ENCODE assay signal across 9 mouse cellular contexts in the genomic region with DNA sequence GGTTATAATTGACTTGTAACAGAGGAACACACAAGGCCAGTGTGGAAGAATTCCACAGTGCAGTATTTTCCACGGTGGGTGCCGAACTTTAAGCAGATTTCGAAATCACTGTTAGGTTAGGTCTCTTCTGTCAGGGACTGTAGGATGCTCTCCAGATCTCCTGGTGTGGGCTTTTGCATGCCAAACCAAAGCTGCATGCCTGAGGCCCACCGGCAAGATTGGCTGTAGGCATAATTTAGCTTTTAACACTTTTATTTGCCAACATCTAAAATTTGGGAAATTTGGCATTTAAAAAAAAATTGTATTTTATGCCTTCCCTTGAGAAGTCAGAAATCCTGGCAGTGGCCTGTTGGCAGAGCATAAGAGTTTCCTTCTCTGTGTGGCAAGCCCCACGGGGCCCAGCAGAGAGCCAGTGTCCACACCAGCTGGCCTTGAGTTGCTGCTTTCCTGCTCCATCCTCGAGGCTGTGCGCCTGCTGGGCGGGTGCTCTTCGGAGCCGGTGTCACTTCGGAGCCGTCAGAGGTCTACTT. TPM values are rescaled to one million over a fixed set of nuclear protein-coding genes. Genes with fewer than 3 reads are reported as not detected.
DNase-seq lines count a peak whose midpoint lies in the region; ATAC-seq and TF ChIP-seq lines count a peak whose summit lies in the region.
"Had no signal": no experiment of that assay in that cellular context is flagged by ENCODE, and none has a peak within 500 bp of the region (broad histone marks: within the 10 kb centered on the region; RNA-seq: fewer than 3 reads in every experiment).

No protein-coding gene starts in this region.

- H3K27me3 ChIP-seq in heart, adult 2 months (ENCODE audit: control insufficient read depth, insufficient read depth, low read length), result no peaks in the 10 kb centered on the region
- no peaks in the 10 kb centered on the region for H3K27me3 ChIP-seq in heart, embryonic 11.5 days (ENCODE audit: control insufficient read depth, insufficient read depth, low read length)
- H3K27me3 ChIP-seq in heart, postnatal 0 days (ENCODE audit: control insufficient read depth, insufficient read depth, low read length), result no peaks in the 10 kb centered on the region

- H3K9ac ChIP-seq in heart, adult 2 months (ENCODE audit: low read depth, low read length), result no peak overlapping the region
- no peak overlapping the region for H3K9ac ChIP-seq in heart, embryonic 11.5 days (ENCODE audit: low read depth, low read length)
- H3K9ac ChIP-seq in heart, postnatal 0 days (replicated peaks; ENCODE audit: low read depth, low read length), result no peak overlapping the region

- H3K79me2 ChIP-seq in heart, adult 2 months (replicated peaks; ENCODE audit: control insufficient read depth, insufficient read depth, low read length), result no peaks in the 10 kb centered on the region

- peaks cover 15% of the 10 kb centered on the region for H3K4me1 ChIP-seq in heart, adult 2 months (ENCODE audit: control insufficient read depth, insufficient read depth, low read length)
- H3K4me1 ChIP-seq in heart, embryonic 11.5 days (ENCODE audit: control insufficient read depth, insufficient read depth, low read length), result peaks cover 19% of the 10 kb centered on the region
- peaks cover 30% of the 10 kb centered on the region for H3K4me1 ChIP-seq in heart, postnatal 0 days (ENCODE audit: control insufficient read depth, insufficient read depth)

- no peak for TF ChIP-seq CTCF in heart, adult 2 months (IDR thresholded peaks at IDR 0.05)
- no peak for TF ChIP-seq CTCF in heart, postnatal 0 days (IDR thresholded peaks at IDR 0.05; ENCODE audit: low read depth)

- 34% methylated on average over 12 of the region's 12 CpGs for WGBS in heart, adult 2 months
- 62% methylated on average over 12 of the region's 12 CpGs for WGBS in heart, embryonic 11.5 days (ENCODE audit: insufficient replicate concordance)
- WGBS in heart, postnatal 0 days, result 46% methylated on average over 12 of the region's 12 CpGs

- H3K4me3 ChIP-seq in heart, adult 2 months, result no peak overlapping the region
- no peak overlapping the region for H3K4me3 ChIP-seq in heart, embryonic 11.5 days (ENCODE audit: low read depth, low read length)
- no peak overlapping the region for H3K4me3 ChIP-seq in heart, postnatal 0 days (ENCODE audit: low read depth, low read length)

- ATAC-seq in heart, embryonic 11.5 days (replicated peaks; ENCODE audit: insufficient number of reproducible peaks, low FRiP score, low TSS enrichment), result no peak
- no peak for ATAC-seq in heart, postnatal 0 days (ENCODE audit: insufficient read depth, low read depth)

- intact Hi-C loops in heart, adult 2 months (cut with DNase I), result no loop called here

- peak overlapping the region; percentile 13 for H3K27ac ChIP-seq in heart, adult 2 months
- H3K27ac ChIP-seq in heart, embryonic 11.5 days (ENCODE audit: low read depth, low read length), result no peak overlapping the region
- H3K27ac ChIP-seq in heart, postnatal 0 days (ENCODE audit: low read depth), result peak overlapping the region; percentile 25; the same call in 1 of the 2 replicates

- peaks cover 11% of the 10 kb centered on the region for H3K36me3 ChIP-seq in heart, adult 2 months (ENCODE audit: control insufficient read depth, insufficient read depth, low read length)
- H3K36me3 ChIP-seq in heart, embryonic 11.5 days (ENCODE audit: control insufficient read depth, insufficient read depth, low read length), result no peaks in the 10 kb centered on the region
- no peaks in the 10 kb centered on the region for H3K36me3 ChIP-seq in heart, postnatal 0 days (replicated peaks; ENCODE audit: control insufficient read depth, insufficient read depth, low read length)

- TF ChIP-seq POLR2A in heart, adult 2 months (IDR thresholded peaks at IDR 0.05; ENCODE audit: insufficient read depth, low read depth, low read length), result no peak

- peak; percentile 51 to 66 for DNase-seq in heart, adult 2 months
- DNase-seq in adrenal gland, postnatal 36 days, result peak; percentile 51 to 66
- DNase-seq in cerebellum, postnatal 25 days, result peak; percentile 61 to 70
- DNase-seq in heart, postnatal 0 days (ENCODE audit: low spot score), result no peak
- DNase-seq in thymus, postnatal 14 days, result no peak
- no peak for DNase-seq in lung, postnatal 10 days
- DNase-seq: right cerebral cortex, adult 18-20 months had no signal

- no peak for TF ChIP-seq EP300 in heart, adult 2 months (IDR thresholded peaks at IDR 0.05; ENCODE audit: insufficient read depth, low read depth, low read length)
- TF ChIP-seq EP300 in heart, postnatal 0 days (IDR thresholded peaks at IDR 0.05; ENCODE audit: low read depth), result no peak

- no peaks in the 10 kb centered on the region for H3K9me3 ChIP-seq in heart, embryonic 11.5 days (replicated peaks; ENCODE audit: control insufficient read depth, low read length)
- H3K9me3 ChIP-seq in heart, postnatal 0 days (replicated peaks; ENCODE audit: control insufficient read depth, low read length), result no peaks in the 10 kb centered on the region

- no peak overlapping the region for H3K4me2 ChIP-seq in heart, embryonic 11.5 days
- no peak overlapping the region for H3K4me2 ChIP-seq in heart, postnatal 0 days (ENCODE audit: low read depth, low read length)
- H3K4me2 ChIP-seq: liver, embryonic 11.5 days had no signal

RNA-seq across cellular contexts. Expression of a gene that starts 12.5 kb away (rescaled TPM):
- total RNA-seq in heart, adult 2 months (2021), result 10 to 100 TPM; 31.4 to 33.2 TPM
- polyA plus RNA-seq in heart, adult 2 months (2012; rRNA removed), result 17.3 and 28.7 TPM in 2 replicates
- polyA plus RNA-seq in heart, embryonic 11.5 days (2014; fragmentation: Nextera tagmentation; extraction: Ambion mirVana), result 18.7 and 23.6 TPM in 2 replicates
- 100 to 1,000 TPM in 1 of 2 experiments, 10 to 100 TPM in 1; 53.2 to 139 TPM for total RNA-seq in adrenal gland, postnatal 36 days (2021)
- 22.6 and 29.2 TPM in 2 replicates for total RNA-seq in heart, postnatal 0 days (2014; rRNA removed; ENCODE audit: low replicate concordance)
- 17.4 and 17.9 TPM in 2 replicates for polyA plus RNA-seq in heart, postnatal 0 days (2015; fragmentation: Nextera tagmentation; extraction: Ambion mirVana)

Comparison
In these comparisons a context has a peak if more than half of its experiments do, and no peak if none do; other contexts are left out.
1. DNase-seq: peak in heart, adult 2 months (2 of 2), adrenal gland, postnatal 36 days (2 of 2) and cerebellum, postnatal 25 days (2 of 2); none in heart, postnatal 0 days (single experiment), thymus, postnatal 14 days (single experiment) and lung, postnatal 10 days (single experiment).